In genomic region chr9:52271345-52272116, GRCm38 (mm10) we compare ENCODE assay signal across 31 mouse cellular contexts.
DNase-seq lines count a peak whose midpoint lies in the region; ATAC-seq and TF ChIP-seq lines count a peak whose summit lies in the region.
"Had no signal": no experiment of that assay in that cellular context is flagged by ENCODE, and none has a peak within 500 bp of the region (broad histone marks: within the 10 kb centered on the region; RNA-seq: fewer than 3 reads in every experiment).

No protein-coding gene starts in this region.

- H3K4me2 ChIP-seq in CH12.LX (ENCODE audit: insufficient read depth, low read depth, poor library complexity, severe bottlenecking), result no peak overlapping the region
- no peak overlapping the region for H3K4me2 ChIP-seq in stomach, postnatal 0 days (replicated peaks; ENCODE audit: low read depth)
- H3K4me2 ChIP-seq: embryonic facial prominence, embryonic 12.5 days; embryonic facial prominence, embryonic 15.5 days; heart, embryonic 12.5 days; heart, embryonic 15.5 days; hindbrain, embryonic 13.5 days had no signal

- H3K27me3 ChIP-seq in CH12.LX (replicated peaks), result no peaks in the 10 kb centered on the region
- H3K27me3 ChIP-seq in stomach, postnatal 0 days (ENCODE audit: control insufficient read depth, insufficient read depth, low read length), result no peaks in the 10 kb centered on the region
- H3K27me3 ChIP-seq: embryonic facial prominence, embryonic 12.5 days; embryonic facial prominence, embryonic 15.5 days; heart, embryonic 12.5 days; heart, embryonic 15.5 days; hindbrain, embryonic 13.5 days; Patski had no signal

- no peak for TF ChIP-seq RAD21 in CH12.LX (IDR thresholded peaks at IDR 0.05; ENCODE audit: low read depth, low read length)

- H3K9me3 ChIP-seq in CH12.LX (replicated peaks; ENCODE audit: low read length), result peaks cover 5% of the 10 kb centered on the region
- no peaks in the 10 kb centered on the region for H3K9me3 ChIP-seq in stomach, postnatal 0 days (ENCODE audit: control insufficient read depth, low read length)
- H3K9me3 ChIP-seq: embryonic facial prominence, embryonic 12.5 days; embryonic facial prominence, embryonic 15.5 days; heart, embryonic 12.5 days; heart, embryonic 15.5 days; hindbrain, embryonic 10.5 days; hindbrain, embryonic 13.5 days had no signal

- dilution Hi-C loops in CH12.LX (cut with MboI; ENCODE audit: extremely low pct_ligation_motif_present, extremely low pct_unique_long_range_greater_than_20kb, low sequenced_read_pairs), result no loop called here

- H3K27ac ChIP-seq in CH12.LX (ENCODE audit: insufficient read depth, low read depth), result no peak overlapping the region
- no peak overlapping the region for H3K27ac ChIP-seq in stomach, postnatal 0 days (replicated peaks)
- H3K27ac ChIP-seq: embryonic facial prominence, embryonic 12.5 days; embryonic facial prominence, embryonic 15.5 days; gastrocnemius, adult 2 months; hindbrain, embryonic 10.5 days; hindbrain, embryonic 13.5 days; hindbrain, postnatal 0 days had no signal

- in situ Hi-C loops in CH12.LX (cut with MboI; ENCODE audit: low pct_ligation_motif_present, low pct_unique_long_range_greater_than_20kb, low sequenced_read_pairs), result no loop called here

- peak; percentile 20; the same call in 1 of the 2 replicates for TF ChIP-seq EP300 in CH12.LX (IDR thresholded peaks at IDR 0.05; ENCODE audit: low read length)
- TF ChIP-seq EP300 in stomach, postnatal 0 days (optimal IDR thresholded peaks at IDR 0.05), result no peak

- TF ChIP-seq POLR2A in CH12.LX (IDR thresholded peaks at IDR 0.05; ENCODE audit: low read depth, low read length), result no peak

- no peak overlapping the region for H3K4me3 ChIP-seq in CH12.LX (replicated peaks in 1 of 3; ENCODE audit: low read depth in 2 of 3, low read length in 2 of 3, poor library complexity in 1 of 3)
- no peak overlapping the region for H3K4me3 ChIP-seq in stomach, postnatal 0 days (ENCODE audit: low read depth, low read length)
- H3K4me3 ChIP-seq: embryonic facial prominence, embryonic 12.5 days; embryonic facial prominence, embryonic 15.5 days; gastrocnemius, adult 2 months; heart, embryonic 12.5 days; heart, embryonic 15.5 days; hindbrain, embryonic 10.5 days; hindbrain, embryonic 13.5 days had no signal

- H3K9ac ChIP-seq in CH12.LX (ENCODE audit: insufficient read depth, low read depth), result no peak overlapping the region
- H3K9ac ChIP-seq in stomach, postnatal 0 days (ENCODE audit: low read length), result no peak overlapping the region
- H3K9ac ChIP-seq: embryonic facial prominence, embryonic 12.5 days; embryonic facial prominence, embryonic 15.5 days; forebrain, postnatal 0 days; heart, embryonic 12.5 days; heart, embryonic 15.5 days; hindbrain, embryonic 13.5 days had no signal

- peaks cover 0 to 9% of the 10 kb centered on the region in 2 experiments for H3K36me3 ChIP-seq in CH12.LX (replicated peaks in 1 of 2; ENCODE audit: control insufficient read depth in 1 of 2, insufficient read depth in 1 of 2, low read length in 1 of 2)
- no peaks in the 10 kb centered on the region for H3K36me3 ChIP-seq in stomach, postnatal 0 days (ENCODE audit: control insufficient read depth, insufficient read depth, low read length)
- H3K36me3 ChIP-seq: embryonic facial prominence, embryonic 12.5 days; embryonic facial prominence, embryonic 15.5 days; heart, embryonic 12.5 days; heart, embryonic 15.5 days; hindbrain, embryonic 10.5 days; hindbrain, embryonic 13.5 days had no signal

- TF ChIP-seq CTCF in CH12.LX (conservative IDR thresholded peaks at IDR 0.05 in 1 of 2, IDR thresholded peaks at IDR 0.05 in 1 of 2; ENCODE audit: low read depth in 2 of 2, low read length in 2 of 2), result no peak
- TF ChIP-seq CTCF in stomach, postnatal 0 days (IDR thresholded peaks at IDR 0.05; ENCODE audit: low read depth), result no peak

- ATAC-seq in granulocyte monocyte progenitor cell, adult 5-6 weeks (replicated peaks; ENCODE audit: poor library complexity, severe bottlenecking), result peak; percentile 59
- ATAC-seq in stomach, postnatal 0 days (ENCODE audit: low FRiP score, low TSS enrichment), result no peak
- ATAC-seq: CD4-positive, CD25-positive, alpha-beta regulatory T cell, adult 4 months; forebrain, embryonic 14.5 days; forebrain, postnatal 0 days; hindbrain, postnatal 0 days; inflammation-experienced regulatory T-cells, adult 6 months; Patski had no signal

- no peaks in the 10 kb centered on the region for H3K79me2 ChIP-seq in CH12.LX (replicated peaks; ENCODE audit: control insufficient read depth, extremely low read depth, insufficient read depth, poor library complexity, severe bottlenecking)

- DNase-seq in lung, postnatal 36 days, result peak; percentile 8
- DNase-seq in lung, postnatal 10 days, result no peak
- DNase-seq in CH12.LX (ENCODE audit: extremely low read depth), result no peak
- DNase-seq in spleen, postnatal 36 days (ENCODE audit: low spot score in 2 of 2), result peak; percentile 59 to 64
- no peak for DNase-seq in embryo, embryonic 9.5 days (ENCODE audit: extremely low spot score)
- no peak for DNase-seq in right cerebral cortex, postnatal 10 days (ENCODE audit: low spot score in 2 of 2)
- no peak for DNase-seq in stomach, postnatal 0 days (ENCODE audit: low spot score)
- DNase-seq: adrenal gland, postnatal 10 days; adrenal gland, postnatal 36 days; cerebellum, adult 11 months; cerebellum, adult 8-10 months; cerebellum, postnatal 10 days; cerebellum, postnatal 36 days; forebrain, postnatal 0 days; gastrocnemius, adult 2 months; gastrocnemius, postnatal 14 days; heart, adult 18-20 months; heart, postnatal 10 days; heart, postnatal 36 days had no signal

- WGBS in stomach, postnatal 0 days, result 82% methylated on average over 7 of the region's 7 CpGs

- peaks cover 2 to 49% of the 10 kb centered on the region in 2 experiments; a peak in 3 of 4 replicates for H3K4me1 ChIP-seq in CH12.LX (ENCODE audit: control insufficient read depth in 1 of 2, insufficient read depth in 2 of 2)
- no peaks in the 10 kb centered on the region for H3K4me1 ChIP-seq in stomach, postnatal 0 days (replicated peaks; ENCODE audit: control insufficient read depth, insufficient read depth)
- H3K4me1 ChIP-seq: embryonic facial prominence, embryonic 12.5 days; embryonic facial prominence, embryonic 15.5 days; heart, embryonic 15.5 days; hindbrain, embryonic 10.5 days had no signal

TF ChIP-seq in CH12.LX, 34 proteins besides CTCF, POLR2A, EP300 and RAD21:
- peak; percentile 77 for TF ChIP-seq MAX (IDR thresholded peaks at IDR 0.05; ENCODE audit: low read length)
- no peak for TF ChIP-seq MAZ (IDR thresholded peaks at IDR 0.05; ENCODE audit: low read depth, low read length)
- TF ChIP-seq MYC (IDR thresholded peaks at IDR 0.05; ENCODE audit: low read depth, low read length), result no peak
- no peak for TF ChIP-seq IRF4 (IDR thresholded peaks at IDR 0.05; ENCODE audit: low read depth, low read length)
- TF ChIP-seq KAT2A (IDR thresholded peaks at IDR 0.05; ENCODE audit: insufficient replicate concordance, low read length), result no peak
- peak; percentile 10 for TF ChIP-seq ETS1 (conservative IDR thresholded peaks at IDR 0.05; ENCODE audit: low read depth, low read length)
- TF ChIP-seq MEF2A (IDR thresholded peaks at IDR 0.05; ENCODE audit: borderline replicate concordance, low read depth, low read length), result no peak
- TF ChIP-seq NRF1 (IDR thresholded peaks at IDR 0.05; ENCODE audit: low read depth, low read length), result no peak
- no peak for TF ChIP-seq SMC3 (IDR thresholded peaks at IDR 0.05; ENCODE audit: low read depth, low read length)
- TF ChIP-seq POLR2AphosphoS2 (IDR thresholded peaks at IDR 0.05; ENCODE audit: low read depth, low read length), result no peak
- TF ChIP-seq UBTF (IDR thresholded peaks at IDR 0.05; ENCODE audit: low read depth, low read length), result no peak
- TF ChIP-seq BHLHE40 (IDR thresholded peaks at IDR 0.05; ENCODE audit: low read depth, low read length), result peak; percentile 80
- no peak for TF ChIP-seq ZKSCAN1 (IDR thresholded peaks at IDR 0.05; ENCODE audit: borderline replicate concordance, low read depth, low read length)
- no peak for TF ChIP-seq MAFK (IDR thresholded peaks at IDR 0.05; ENCODE audit: insufficient replicate concordance, low read length)
- TF ChIP-seq USF2 (conservative IDR thresholded peaks at IDR 0.05; ENCODE audit: low read depth, low read length), result no peak
- TF ChIP-seq PAX5 (IDR thresholded peaks at IDR 0.05; ENCODE audit: low read length), result no peak
- TF ChIP-seq CHD1 (IDR thresholded peaks at IDR 0.05; ENCODE audit: low read depth, low read length), result no peak

Comparison
In these comparisons a context has a peak if more than half of its experiments do, and no peak if none do; other contexts are left out.
1. DNase-seq: peak in lung, postnatal 36 days (single experiment) and spleen, postnatal 36 days (2 of 2); none in lung, postnatal 10 days (single experiment), CH12.LX (single experiment), embryo, embryonic 9.5 days (single experiment), right cerebral cortex, postnatal 10 days (0 of 2) and stomach, postnatal 0 days (single experiment).